Mouse (Mus musculus): ENCODE results near the gene Fcer1g. TPM values are rescaled to one million over a fixed set of nuclear protein-coding genes. Genes with fewer than 3 reads are reported as not detected.
"Not testable (repeated sequence)": the region's sequence is repeated elsewhere in the genome, so short reads cannot be mapped to it uniquely, and the experiment has no call there.

Fcer1g gene
- total RNA-seq, 2 experiments from 2014 or later: 15.2 to 16.7 TPM

DNA sequence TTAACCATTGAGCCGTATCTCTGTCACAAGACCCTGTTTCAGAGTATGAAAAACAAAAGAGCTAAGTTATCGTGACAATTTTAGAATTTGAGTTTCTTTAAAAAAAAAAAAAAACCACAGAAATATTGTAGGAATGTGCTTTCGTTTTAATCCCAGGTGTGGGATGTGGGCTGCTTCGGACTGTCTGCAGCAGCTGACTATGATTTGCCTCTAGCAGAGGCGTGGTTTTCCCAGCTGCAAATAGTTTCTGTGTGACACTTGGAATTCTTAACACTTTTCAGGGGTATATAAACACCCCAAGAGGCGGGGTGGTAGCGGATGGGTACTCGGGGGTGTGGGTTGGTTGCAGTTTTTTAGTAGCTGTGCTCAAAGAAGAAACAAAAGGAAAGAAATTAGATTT lies 11.2 kb upstream of the Fcer1g start:
- no peak for DNase-seq (ENCODE audit: low spot score in 2 of 2)

DNA sequence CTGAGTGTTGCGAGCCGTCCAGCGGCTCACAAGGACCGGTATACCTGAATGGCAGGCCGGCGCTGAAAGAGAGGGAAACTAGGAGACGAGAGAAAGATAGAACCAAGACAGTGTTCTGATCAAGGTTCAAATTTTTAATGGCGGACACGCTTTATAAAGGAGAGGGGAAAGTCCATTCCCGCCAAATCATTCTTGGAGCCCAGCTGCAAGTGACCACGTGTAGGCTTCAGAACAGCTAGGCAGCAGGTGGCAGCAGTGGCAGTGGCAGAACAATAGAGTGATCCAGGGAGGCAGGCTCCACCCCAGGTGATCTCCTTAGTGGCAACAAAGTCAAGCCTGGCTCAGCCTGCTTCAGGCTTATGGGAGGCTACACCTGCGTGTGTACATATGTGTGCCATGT lies 7.8 kb upstream of the Fcer1g start:
- not testable (repeated sequence) for DNase-seq (ENCODE audit: low spot score in 2 of 2)

DNA sequence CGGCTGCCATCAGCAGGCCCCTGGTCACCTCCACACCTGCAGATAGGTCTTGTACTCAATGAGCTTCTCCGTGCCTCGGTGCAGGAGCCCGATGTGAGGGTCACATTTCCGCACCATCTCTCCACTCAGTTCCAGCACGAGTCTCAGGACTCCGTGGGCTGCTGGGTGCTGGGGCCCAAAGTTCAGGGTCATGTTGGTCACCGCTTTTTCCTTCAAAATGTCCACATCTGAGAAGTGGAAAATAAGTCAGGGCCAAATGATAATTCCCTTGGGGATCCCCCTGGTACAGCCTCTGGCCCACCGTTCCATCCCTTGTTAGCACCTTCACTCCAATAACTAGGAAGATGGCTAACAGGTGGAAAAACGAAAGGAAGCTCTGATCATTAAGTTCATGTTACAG lies 6.7 kb upstream of the Fcer1g start:
- DNase-seq (ENCODE audit: low spot score in 2 of 2): no peak

DNA sequence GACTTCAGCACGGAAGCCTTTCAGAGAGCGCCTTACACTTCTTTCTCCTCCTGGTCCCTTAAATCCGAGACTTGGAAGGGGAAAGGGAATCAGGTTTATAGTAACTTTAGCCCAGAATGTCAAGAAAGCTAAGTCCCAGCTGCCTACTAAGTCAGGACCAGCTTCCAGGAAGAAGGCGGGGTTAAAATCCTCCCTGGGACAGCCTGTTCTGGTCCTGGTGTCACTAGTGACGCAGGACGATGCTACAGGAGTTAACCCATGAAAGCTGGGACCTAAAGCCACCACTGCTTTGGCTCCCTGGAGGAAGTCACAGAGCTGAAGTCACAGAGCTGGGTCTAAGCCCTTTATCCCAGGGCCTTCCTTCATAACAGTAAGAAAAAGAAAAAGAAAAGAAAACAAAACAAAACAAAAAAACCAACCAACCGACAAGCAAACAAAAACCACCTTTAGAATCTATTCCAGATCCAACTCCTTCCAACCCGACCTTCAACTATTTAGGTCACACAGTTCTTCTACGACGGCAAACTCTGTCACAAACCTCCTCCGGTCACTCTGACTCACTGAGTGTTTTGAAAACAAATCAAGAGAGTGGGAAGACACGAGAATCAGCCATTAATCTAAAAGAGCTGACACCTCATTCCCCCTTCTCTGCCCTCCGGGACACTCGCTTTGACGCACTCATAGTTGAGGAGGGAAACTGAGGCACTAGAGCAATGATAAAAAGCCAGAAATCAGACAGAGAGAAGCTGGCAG lies 6.0 kb upstream of the Fcer1g start:
- DNase-seq (ENCODE audit: low spot score in 2 of 2): no peak

DNA sequence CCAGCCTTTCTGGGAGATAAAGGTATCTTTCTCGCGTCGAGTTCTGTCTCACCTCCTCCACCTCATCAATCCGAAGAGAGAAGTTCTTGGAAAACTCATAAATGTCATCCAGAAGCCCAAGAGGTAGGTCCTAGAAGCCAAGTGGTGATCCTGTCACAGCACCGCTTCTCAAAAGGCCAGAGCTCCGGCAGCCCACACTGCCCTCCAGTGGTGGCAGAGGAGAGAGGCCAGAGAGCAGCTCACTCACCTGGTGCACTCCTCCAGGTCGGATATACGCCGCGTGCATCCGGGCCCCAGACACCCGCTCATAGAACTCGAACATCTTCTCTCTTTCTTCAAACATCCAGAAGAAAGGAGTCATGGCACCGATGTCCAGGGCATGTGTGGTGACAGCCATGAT lies 4.3 kb upstream of the Fcer1g start:
- DNase-seq (ENCODE audit: low spot score in 2 of 2): peak; percentile 50 to 61

DNA sequence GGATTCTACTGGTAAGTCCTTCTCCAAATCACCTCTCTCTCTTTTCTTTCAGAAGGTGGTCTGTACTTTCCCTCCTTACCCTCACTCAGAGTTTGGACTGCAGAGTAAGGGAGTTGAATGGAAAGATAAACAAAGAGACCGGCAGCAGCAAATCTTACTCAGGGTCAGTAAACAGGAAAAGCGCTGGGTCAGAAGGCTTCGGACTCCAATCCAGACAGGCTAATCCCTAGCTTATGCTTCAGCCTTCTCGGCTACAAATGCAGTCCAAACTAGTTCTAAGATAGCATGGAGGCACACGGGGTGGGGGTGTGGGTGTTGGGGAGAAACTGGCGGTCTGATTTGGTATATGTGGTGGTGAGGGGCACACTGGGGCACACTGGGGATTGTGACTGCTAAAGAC lies 3.3 kb upstream of the Fcer1g start:
- no peak for DNase-seq (ENCODE audit: low spot score in 2 of 2)

DNA sequence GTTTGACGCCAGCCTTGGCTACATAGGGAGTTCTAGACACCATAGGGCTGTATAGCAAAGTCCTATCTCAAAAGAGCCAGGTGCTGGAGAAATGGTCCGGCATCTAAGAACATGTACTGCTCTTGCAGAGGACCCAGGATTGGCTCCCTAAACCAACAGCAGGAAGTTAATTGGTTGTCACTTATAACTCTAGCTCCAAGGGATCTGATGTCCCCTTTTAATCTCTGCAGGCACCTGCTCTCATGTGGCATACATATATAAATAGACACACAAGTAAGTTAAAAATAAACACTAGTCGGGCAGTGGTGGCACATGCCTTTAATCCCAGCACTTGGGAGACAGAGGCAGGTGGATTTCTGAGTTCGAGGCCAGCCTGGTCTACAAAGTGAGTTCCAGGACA lies 1.6 kb upstream of the Fcer1g start:
- no peak for DNase-seq (ENCODE audit: low spot score in 2 of 2)

DNA sequence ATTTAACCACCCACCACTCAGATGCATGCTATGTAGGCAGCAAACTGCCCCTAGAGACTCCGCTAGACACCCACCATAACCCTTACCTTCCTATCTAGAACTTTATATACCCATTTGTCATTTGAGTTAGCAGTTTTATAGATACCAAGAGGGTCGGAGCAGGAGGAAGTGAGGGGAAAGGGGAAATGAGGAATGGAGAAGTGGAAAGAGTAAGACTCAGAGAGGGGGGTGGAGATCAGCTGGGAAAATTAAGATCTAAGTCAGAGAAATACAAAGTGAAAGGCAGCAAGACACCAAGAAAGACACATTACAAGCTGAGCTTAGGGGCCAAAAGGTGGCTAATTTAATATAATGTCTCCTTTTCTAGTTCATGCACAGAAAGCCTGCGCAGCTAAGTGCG lies 373 bp upstream of the Fcer1g start:
- no peak for DNase-seq (ENCODE audit: low spot score in 2 of 2)

DNA sequence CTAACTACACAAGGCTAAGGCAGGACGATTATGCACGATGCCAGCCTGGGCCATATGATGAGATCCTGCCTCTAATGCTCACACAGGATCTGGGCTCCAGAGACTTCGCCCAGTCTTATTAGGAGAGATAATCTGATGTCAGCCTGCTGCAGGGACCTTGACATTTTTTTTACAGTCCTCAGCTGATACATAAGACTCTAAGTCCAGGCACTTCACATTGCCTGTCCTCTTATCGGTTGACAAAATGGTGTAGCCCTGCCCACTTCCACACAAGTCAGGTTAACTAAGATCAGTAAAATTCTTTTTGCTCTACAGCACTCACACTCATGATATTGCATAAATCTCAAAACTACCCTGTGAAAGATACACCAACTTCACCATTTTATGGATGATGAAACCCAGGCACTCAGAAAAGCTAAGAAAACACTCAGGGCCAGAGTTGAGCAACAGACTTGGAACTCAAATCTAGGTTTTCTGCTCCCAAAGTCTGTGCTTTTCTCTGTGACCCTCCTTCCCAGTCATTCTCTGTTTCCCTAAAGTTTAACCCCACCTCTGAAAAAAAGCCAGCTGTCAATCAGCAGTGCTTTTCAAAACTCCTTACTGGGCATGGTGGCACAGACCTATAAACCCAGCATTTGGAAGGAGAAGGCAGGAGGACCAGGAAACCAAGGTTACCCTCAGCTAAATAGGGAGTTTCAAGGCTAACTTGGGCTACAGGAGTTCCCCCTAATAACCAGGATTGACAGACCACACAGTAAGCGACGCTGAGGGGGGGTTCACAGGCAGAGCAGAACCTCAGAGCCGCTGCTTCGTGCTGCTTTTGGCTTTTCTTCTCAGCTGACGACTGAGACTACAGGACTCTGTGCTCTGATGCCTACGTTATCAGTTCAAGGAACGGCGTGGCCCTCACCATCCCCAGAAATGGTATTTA lies 1.1 kb downstream of the Fcer1g start:
- no peak for DNase-seq (ENCODE audit: low spot score in 2 of 2)

DNA sequence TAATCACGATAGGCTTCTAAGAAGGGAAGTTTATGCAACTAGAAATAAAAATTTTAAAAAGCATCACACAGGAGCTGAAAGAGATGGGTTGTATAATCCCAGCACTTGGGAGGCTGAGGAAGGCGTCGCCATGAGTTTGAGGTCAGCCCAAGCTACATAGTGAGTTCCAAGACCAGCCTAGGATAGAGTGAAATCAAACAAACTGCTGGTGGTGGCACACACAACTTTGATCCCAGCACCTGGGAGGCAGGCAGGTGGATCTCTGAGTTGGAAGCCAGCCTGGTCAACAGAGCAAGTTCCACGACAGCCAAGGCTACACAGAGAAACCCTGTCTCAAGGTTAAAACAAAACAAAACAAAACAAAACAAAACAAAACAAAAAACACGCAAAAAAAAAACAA lies 1.8 kb downstream of the Fcer1g start:
- DNase-seq (ENCODE audit: low spot score in 2 of 2): no peak

DNA sequence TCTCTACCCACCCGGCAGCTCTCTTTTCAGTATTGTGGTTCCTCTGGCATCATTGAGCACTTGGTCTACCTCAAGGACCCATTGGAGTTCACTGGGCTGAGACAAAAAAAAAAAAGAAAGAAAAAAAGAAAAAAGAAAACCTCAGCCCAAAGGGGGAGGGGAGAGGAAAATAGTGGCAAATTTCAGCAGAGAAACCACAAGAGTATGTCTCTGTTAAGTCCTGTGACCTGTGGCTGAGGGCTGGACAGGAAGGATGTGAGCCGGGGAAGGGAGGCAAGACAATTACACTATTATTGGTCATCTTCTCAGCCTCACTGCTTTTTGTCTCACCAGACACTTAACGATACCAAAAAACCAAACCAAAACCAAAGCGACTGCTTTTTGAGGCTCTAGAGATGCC lies 2.3 kb downstream of the Fcer1g start:
- no peak for DNase-seq (ENCODE audit: low spot score in 2 of 2)

DNA sequence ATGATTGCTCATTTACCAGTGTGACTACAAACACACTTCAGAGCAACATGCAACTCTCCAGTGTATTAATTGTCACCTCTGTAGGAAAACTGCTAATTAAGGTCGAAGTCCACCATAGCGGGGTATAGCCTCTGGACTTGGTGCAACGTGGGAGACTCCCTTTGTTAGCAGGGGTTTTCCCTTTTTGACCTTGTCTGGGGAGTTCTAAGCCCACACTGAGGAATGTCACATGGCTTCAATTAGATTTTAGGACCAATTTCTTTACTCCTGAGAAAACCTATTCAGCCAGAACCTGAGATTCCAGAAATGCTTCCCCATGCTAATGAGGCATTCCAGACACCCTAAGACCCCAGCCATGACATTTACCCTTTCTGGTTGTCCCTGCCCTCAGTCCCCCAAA lies 4.0 kb downstream of the Fcer1g start:
- DNase-seq (ENCODE audit: low spot score in 2 of 2): no peak

DNA sequence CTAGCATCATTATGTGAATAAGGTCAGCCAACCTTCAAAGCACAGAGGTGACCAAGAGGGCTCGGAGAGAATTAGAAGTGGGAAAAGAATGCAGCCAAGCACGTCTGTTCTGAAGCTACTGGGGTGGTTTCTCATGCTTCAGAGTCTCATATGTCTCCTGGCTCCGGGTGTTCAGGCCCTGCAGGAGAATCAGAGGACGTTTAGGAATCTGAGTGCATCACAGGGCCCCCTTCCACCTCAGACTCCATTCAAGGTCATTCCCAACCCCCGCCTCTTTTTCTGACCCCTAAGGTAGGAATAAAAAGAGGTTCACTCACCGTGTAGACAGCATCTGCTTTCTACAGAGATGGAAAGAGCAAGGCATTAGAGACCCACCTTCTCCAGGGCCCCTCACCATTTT lies 4.4 kb downstream of the Fcer1g start:
- DNase-seq (ENCODE audit: low spot score in 2 of 2): no peak

DNA sequence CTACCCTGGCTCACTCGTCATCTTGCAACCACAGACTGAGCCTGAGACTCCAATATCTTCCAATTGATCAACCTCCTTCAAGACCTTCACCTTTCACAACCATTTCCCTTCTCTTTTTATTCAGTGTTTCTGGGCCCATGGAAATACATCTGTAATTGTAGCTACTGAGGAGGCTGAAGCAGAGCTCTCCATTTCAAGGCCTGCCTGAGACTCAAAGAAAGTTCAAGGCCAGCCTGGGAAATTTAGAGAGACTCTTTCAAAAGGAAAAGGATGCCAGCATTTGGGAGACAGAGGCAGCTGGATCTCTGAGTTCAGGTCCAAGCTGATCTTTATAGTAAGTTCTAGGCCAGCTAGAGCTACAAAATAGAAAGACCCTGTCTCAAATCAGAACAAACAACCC lies 6.3 kb downstream of the Fcer1g start:
- DNase-seq (ENCODE audit: low spot score in 2 of 2): no peak

DNA sequence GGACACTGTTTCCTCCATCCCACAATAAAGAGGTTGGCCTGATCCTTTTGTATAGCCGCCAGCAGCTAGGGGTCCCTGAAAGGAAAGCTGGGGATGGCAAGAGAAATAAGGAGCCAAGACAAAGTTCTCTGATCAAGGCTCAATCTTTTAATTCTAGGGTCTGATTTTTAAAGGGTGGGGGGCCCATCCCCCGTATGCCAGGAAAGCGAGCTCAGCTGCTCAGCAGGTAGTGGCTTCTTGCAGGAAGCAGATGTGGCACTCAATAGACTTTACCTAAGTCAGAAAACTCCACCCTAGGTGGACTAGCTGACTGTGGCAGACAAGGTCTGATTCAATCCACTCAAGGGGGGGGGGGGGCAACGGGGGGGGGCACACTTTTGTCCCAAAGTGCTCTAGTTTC lies 7.4 kb downstream of the Fcer1g start:
- DNase-seq (ENCODE audit: low spot score in 2 of 2): no peak

DNA sequence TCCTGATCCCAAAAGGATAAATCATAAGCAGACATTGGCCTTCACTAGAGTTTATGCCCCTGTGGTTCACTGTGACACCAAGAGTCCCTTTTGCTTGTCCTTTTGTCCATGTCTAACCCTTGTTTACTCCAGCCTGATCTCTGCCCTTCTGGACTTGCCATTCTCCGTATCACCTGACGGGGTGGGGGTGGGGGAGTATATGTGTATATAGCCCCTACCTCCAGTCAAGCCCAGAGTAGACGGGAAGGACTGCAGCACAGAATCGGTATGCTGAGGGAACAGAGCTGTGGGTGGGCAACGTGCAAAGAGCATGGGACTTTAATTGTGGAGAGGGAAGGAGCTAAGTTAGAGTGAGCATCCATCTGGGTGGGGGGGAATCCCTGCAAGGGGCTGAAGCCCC lies 9.3 kb downstream of the Fcer1g start, which contains the start of gene Apoa2:
Gene Apoa2, plus strand, starts transcription at position 198 of the 400 bp plus-strand sequence.
- DNase-seq (ENCODE audit: low spot score in 2 of 2): no peak

DNA sequence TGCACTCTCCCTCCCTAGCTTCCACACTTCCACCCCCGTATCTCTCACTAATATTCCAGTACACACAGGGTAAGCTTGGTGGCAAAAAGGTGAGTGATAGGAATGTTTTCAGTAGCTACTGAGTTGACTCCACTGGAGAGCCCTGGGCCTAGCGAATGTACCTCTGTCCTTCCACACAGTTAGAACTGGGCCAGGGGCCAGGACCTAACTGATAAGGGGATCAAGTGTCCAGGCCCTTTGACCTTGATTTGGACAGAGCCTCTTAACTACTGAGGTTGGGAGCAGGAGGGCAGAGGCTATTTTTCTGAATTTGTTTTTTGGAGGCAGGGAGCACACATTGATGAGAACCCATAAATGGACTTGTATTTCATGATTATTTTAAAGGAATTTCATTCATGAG lies 10.4 kb downstream of the Fcer1g start:
- no peak for DNase-seq (ENCODE audit: low spot score in 2 of 2)

DNA sequence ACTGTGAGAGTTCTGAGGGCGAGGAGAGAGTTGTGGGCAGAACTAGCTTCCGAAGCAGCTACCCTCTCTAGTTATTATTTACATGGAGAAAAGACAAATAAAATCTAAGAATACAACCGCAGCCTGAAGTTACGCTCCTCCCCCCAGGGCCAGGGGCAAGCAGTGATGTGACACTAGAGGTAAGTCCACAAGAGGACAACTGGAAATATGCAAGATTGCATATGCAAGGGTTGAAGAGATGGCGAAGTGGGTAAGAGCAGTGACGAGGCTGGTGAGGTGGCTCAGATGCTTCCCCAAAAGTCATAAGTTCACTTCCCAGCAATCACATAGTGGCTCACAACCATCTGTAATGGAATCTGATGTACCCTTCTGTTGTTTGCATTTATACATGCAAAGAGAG lies 11.0 kb downstream of the Fcer1g start:
- no peak for DNase-seq (ENCODE audit: low spot score in 2 of 2)

DNA sequence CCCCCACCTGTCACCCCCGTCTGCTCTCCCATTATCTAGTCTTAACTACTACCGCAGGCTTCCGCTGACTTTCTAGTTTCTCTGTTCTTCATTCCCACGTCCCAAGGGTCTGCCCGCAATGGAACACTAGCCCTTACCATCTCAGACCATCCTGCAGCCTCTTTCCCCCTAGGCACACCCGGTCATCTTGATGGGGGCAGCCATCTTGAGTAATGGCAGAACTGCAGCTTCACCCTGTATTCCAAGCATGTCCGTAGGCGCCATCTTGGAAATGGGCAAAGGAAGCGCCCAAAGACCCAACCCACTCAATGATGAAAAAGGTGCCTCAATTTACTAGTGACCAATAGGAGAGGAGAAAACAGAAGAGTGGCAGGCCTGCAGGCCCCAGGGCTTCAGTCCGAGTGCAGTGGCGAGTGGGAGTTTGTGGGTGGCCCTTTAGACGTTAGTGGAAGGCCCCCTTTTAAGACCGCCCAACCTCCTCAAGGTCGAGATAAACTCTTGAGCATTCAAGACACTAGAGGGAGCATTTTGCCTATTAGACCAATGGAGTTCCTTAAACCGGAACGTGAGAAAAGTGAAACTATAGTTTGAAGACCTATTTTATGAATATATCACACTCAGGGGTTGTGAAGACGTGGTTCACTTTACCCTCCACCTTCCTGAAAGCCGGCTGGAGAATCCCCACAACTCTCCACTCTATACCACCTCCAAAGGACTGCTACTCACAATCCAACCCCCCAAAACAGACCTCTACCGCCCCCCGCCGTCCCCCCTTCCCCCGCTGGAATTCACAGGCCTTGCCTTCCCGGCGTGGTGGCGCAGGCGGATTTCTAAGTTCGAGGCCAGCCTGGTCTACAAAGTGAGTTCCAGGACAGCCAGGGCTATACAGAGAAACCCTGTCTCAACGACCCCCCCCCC lies 11.7 kb downstream of the Fcer1g start, which contains the start of gene Tomm40l:
Gene Tomm40l, minus strand, starts transcription at position 277 of the 918 bp plus-strand sequence.
- DNase-seq (ENCODE audit: low spot score in 2 of 2): peak; percentile 87 to 88

DNA sequence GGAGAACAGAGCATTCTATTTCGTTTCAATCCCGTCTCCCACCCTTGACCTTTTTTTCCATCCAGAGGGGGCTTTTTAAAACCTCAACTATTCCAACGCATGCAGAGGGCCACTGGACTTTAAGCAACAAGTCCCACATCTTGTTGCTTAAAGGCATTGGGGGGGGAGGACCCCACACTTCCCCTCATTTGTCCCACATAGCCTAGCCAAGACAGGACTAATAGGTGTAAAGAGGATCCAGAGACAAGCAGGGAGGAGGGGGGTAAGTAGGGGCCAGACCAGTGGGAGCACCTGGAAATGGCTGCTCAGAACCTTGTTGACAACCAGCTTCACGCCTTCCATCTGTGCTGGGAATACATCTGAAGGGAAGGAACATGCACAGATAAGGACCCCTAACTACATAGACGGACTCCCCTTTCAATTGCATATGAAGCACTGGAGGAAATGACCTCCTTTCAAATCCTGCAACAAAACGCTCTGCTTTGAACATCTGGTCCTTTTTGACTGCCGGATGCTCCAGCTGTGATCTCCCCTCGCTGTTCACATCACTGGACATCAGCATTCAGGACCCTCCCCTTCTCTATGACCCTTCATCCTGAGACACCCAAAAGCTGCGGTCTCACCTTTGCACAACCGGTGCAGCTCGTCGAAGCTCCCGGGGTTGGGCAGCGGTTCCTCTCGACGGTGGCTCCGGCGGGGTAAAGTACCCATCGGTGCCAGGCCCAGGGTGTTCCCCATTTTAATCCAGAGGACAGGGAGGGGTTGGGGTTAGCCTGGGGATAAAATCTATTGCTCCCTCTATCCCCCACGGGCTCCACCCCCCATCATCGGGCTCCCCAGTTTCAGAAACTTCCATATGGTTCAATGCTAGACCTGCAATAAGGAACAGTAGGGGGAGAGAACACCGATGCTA lies 12.6 kb downstream of the Fcer1g start:
- DNase-seq (ENCODE audit: low spot score in 2 of 2): peak in 1 of 2 experiments; percentile 30

Measured in layer of hippocampus, postnatal 10 days (tissue).